Mouse (Mus musculus): ENCODE data around the gene Slc1a3. TPM values are rescaled to one million over a fixed set of nuclear protein-coding genes. Genes with fewer than 3 reads are reported as not detected.
"Not testable (repeated sequence)": the region's sequence is repeated elsewhere in the genome, so short reads cannot be mapped to it uniquely, and the experiment has no call there.

Gene Slc1a3
- polyA plus RNA-seq, 2 experiments: 0.27 to 0.39 TPM

DNA sequence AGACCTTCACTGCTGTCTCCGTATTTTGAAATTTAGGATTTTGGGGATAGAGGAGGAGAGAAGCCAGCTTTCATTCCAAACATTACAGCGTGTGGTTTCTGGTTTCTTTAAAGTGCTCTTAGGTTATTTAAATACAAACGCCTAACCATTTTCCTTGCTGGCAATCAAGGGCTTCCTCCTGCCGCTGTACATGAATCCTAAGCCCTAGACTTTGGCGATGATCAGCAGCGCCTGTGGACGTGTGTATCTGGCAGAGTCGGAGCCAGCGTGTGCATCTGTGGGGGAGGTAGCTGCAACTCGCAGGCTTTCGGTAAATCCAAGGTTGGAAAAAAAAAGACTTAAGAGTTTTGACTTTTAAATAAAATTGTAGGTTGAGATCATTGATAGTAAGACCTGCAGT, 986 bp downstream of the Slc1a3 start:
- ATAC-seq (ENCODE audit: insufficient read depth) (no peak), DNase-seq (ENCODE audit: low read depth in 3 of 3, low spot score in 3 of 3) (no peak)
- 6% methylated on average over 11 of the region's 11 CpGs for WGBS (ENCODE audit: insufficient replicate concordance)
- Histone ChIP-seq H3K9me3 (ENCODE audit: control insufficient read depth, low read length) (no peaks in the 10 kb centered on the region), H3K27me3 (ENCODE audit: control insufficient read depth, insufficient read depth, low read length) (peaks cover 9% of the 10 kb centered on the region; the same call in 1 of the 2 replicates), H3K4me3 (ENCODE audit: insufficient read depth in 1 of 2, low read depth in 2 of 2, low read length in 2 of 2) (peak overlapping the region; percentile 38 to 63; a peak in 3 of 4 replicates), H3K4me2 (ENCODE audit: low read depth) (peak overlapping the region; percentile 93), H3K9ac (replicated peaks) (peak overlapping the region; percentile 6; the same call in 1 of the 2 replicates), H3K27ac (no peak overlapping the region), H3K36me3 (replicated peaks; ENCODE audit: control insufficient read depth, insufficient read depth, low read depth) (no peaks in the 10 kb centered on the region), H3K4me1 (replicated peaks; ENCODE audit: control insufficient read depth in 2 of 2, insufficient read depth in 2 of 2, low read length in 1 of 2) (peaks cover 0 to 6% of the 10 kb centered on the region in 2 experiments; a peak in 2 of 4 replicates)
- TF ChIP-seq CTCF (IDR thresholded peaks at IDR 0.05; ENCODE audit: low read depth) (no peak), EP300 (IDR thresholded peaks at IDR 0.05; ENCODE audit: low read depth) (no peak)

- whole genome bisulfite sequencing (ENCODE audit: insufficient replicate concordance): 70% methylated on average over 5 of the region's 5 CpGs
- Histone ChIP-seq H3K4me2 (ENCODE audit: low read depth) (no peak overlapping the region), H3K36me3 (replicated peaks; ENCODE audit: control insufficient read depth, insufficient read depth, low read depth) (no peaks in the 10 kb centered on the region), H3K27me3 (ENCODE audit: control insufficient read depth, insufficient read depth, low read length) (peaks cover 6% of the 10 kb centered on the region; the same call in 1 of the 2 replicates), H3K4me1 (replicated peaks; ENCODE audit: control insufficient read depth in 2 of 2, insufficient read depth in 2 of 2, low read length in 1 of 2) (peaks cover 0 to 3% of the 10 kb centered on the region in 2 experiments; a peak in 1 of 4 replicates), H3K9ac (replicated peaks) (no peak overlapping the region), H3K9me3 (ENCODE audit: control insufficient read depth, low read length) (no peaks in the 10 kb centered on the region), H3K27ac (no peak overlapping the region), H3K4me3 (ENCODE audit: insufficient read depth in 1 of 2, low read depth in 2 of 2, low read length in 2 of 2) (no peak overlapping the region)
- DNase-seq (ENCODE audit: low read depth in 3 of 3, low spot score in 3 of 3) (no peak), ATAC-seq (ENCODE audit: insufficient read depth) (no peak)
- TF ChIP-seq CTCF (IDR thresholded peaks at IDR 0.05; ENCODE audit: low read depth) (no peak), EP300 (IDR thresholded peaks at IDR 0.05; ENCODE audit: low read depth) (no peak)
These were observed 4.0 kb downstream of the Slc1a3 start for GRCm38 (mm10) chr15:8706613-8707012.

- ATAC-seq (ENCODE audit: insufficient read depth) (no peak), DNase-seq (ENCODE audit: low read depth in 3 of 3, low spot score in 3 of 3) (no peak)
- WGBS (ENCODE audit: insufficient replicate concordance): 55% methylated on average over 4 of the region's 4 CpGs
- TF ChIP-seq EP300 (IDR thresholded peaks at IDR 0.05; ENCODE audit: low read depth) (no peak), CTCF (IDR thresholded peaks at IDR 0.05; ENCODE audit: low read depth) (no peak)
- H3K4me2 ChIP-seq (ENCODE audit: low read depth): no peak overlapping the region
- no peak overlapping the region for H3K27ac ChIP-seq
- H3K9ac ChIP-seq (replicated peaks): no peak overlapping the region
- H3K4me3 ChIP-seq (ENCODE audit: insufficient read depth in 1 of 2, low read depth in 2 of 2, low read length in 2 of 2): no peak overlapping the region
- peaks cover 0 to 3% of the 10 kb centered on the region in 2 experiments; a peak in 1 of 4 replicates for H3K4me1 ChIP-seq (replicated peaks; ENCODE audit: control insufficient read depth in 2 of 2, insufficient read depth in 2 of 2, low read length in 1 of 2)
- no peaks in the 10 kb centered on the region for H3K36me3 ChIP-seq (replicated peaks; ENCODE audit: control insufficient read depth, insufficient read depth, low read depth)
- H3K9me3 ChIP-seq (ENCODE audit: control insufficient read depth, low read length): no peaks in the 10 kb centered on the region
- H3K27me3 ChIP-seq (ENCODE audit: control insufficient read depth, insufficient read depth, low read length): peaks cover 6% of the 10 kb centered on the region; the same call in 1 of the 2 replicates
These were observed 4.4 kb downstream of the Slc1a3 start for GRCm38 (mm10) chr15:8706178-8706577.

DNA sequence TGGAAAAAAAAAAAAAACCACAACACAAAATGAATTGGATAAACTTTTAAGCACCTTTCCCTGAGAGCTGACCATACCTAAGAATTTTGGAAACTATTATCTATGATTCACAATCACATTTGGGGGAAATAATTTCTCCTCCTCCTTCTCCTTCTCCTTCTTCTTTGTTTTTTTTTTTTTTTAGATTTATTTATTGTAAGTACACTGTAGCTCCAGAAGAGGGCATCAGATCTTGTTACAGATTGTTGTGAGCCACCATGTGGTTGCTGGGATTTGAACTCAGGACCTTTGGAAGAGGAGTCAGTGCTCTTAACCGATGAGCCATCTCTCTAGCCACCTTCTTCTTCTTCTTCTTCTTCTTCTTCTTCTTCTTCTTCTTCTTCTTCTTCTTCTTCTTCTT, 5.0 kb downstream of the Slc1a3 start:
- not testable (repeated sequence) for H3K4me2 ChIP-seq (ENCODE audit: low read depth); H3K9me3 ChIP-seq (ENCODE audit: control insufficient read depth, low read length); H3K36me3 ChIP-seq (replicated peaks; ENCODE audit: control insufficient read depth, insufficient read depth, low read depth); H3K4me3 ChIP-seq (ENCODE audit: insufficient read depth in 1 of 2, low read depth in 2 of 2, low read length in 2 of 2); H3K27ac ChIP-seq; H3K9ac ChIP-seq (replicated peaks); DNase-seq (ENCODE audit: low read depth in 3 of 3, low spot score in 3 of 3); H3K4me1 ChIP-seq (replicated peaks; ENCODE audit: control insufficient read depth in 2 of 2, insufficient read depth in 2 of 2, low read length in 1 of 2); H3K27me3 ChIP-seq (ENCODE audit: control insufficient read depth, insufficient read depth, low read length); ATAC-seq (ENCODE audit: insufficient read depth)
- WGBS (ENCODE audit: insufficient replicate concordance): 59% methylated on average over 1 of the region's 1 CpGs

- ATAC-seq (ENCODE audit: insufficient read depth) (no peak), DNase-seq (ENCODE audit: low read depth in 3 of 3, low spot score in 3 of 3) (no peak)
- H3K9me3 ChIP-seq (ENCODE audit: control insufficient read depth, low read length): no peaks in the 10 kb centered on the region
- H3K4me3 ChIP-seq (ENCODE audit: insufficient read depth in 1 of 2, low read depth in 2 of 2, low read length in 2 of 2): no peak overlapping the region
- WGBS (ENCODE audit: insufficient replicate concordance): 48% methylated on average over 3 of the region's 3 CpGs
- no peaks in the 10 kb centered on the region for H3K4me1 ChIP-seq (replicated peaks; ENCODE audit: control insufficient read depth in 2 of 2, insufficient read depth in 2 of 2, low read length in 1 of 2)
- no peak overlapping the region for H3K4me2 ChIP-seq (ENCODE audit: low read depth)
- H3K36me3 ChIP-seq (replicated peaks; ENCODE audit: control insufficient read depth, insufficient read depth, low read depth): no peaks in the 10 kb centered on the region
- H3K9ac ChIP-seq (replicated peaks): no peak overlapping the region
- H3K27ac ChIP-seq: no peak overlapping the region
- H3K27me3 ChIP-seq (ENCODE audit: control insufficient read depth, insufficient read depth, low read length): no peaks in the 10 kb centered on the region
- no peak for TF ChIP-seq CTCF (IDR thresholded peaks at IDR 0.05; ENCODE audit: low read depth)
- TF ChIP-seq EP300 (IDR thresholded peaks at IDR 0.05; ENCODE audit: low read depth): no peak
These were observed 12.6 kb downstream of the Slc1a3 start for GRCm38 (mm10) chr15:8697976-8698375.

Measured in liver, embryonic 14.5 days (tissue).